13 mouse cellular contexts compared by ENCODE assay signal in genomic region chr5:137973738-137974137, GRCm38 (mm10). TPM values are rescaled to one million over a fixed set of nuclear protein-coding genes. Genes with fewer than 3 reads are reported as not detected.
A peak's percentile ranks its signal among the peaks of the same experiment; 100 is the strongest.
DNase-seq lines count a peak whose midpoint lies in the region; ATAC-seq and TF ChIP-seq lines count a peak whose summit lies in the region.
"Had no signal": no experiment of that assay in that cellular context is flagged by ENCODE, and none has a peak within 500 bp of the region (broad histone marks: within the 10 kb centered on the region; RNA-seq: fewer than 3 reads in every experiment).

No protein-coding gene starts in this region.

- no peaks in the 10 kb centered on the region for H3K36me3 ChIP-seq in hindbrain, postnatal 0 days (ENCODE audit: insufficient read depth, low read length)
- no peaks in the 10 kb centered on the region for H3K36me3 ChIP-seq in hindbrain, embryonic 16.5 days (ENCODE audit: control insufficient read depth, insufficient read depth, low read length)
- H3K36me3 ChIP-seq in lung, postnatal 0 days (ENCODE audit: insufficient read depth, low read length) = no peaks in the 10 kb centered on the region
- H3K36me3 ChIP-seq: forebrain, embryonic 12.5 days; limb, embryonic 13.5 days had no signal

- H3K27ac ChIP-seq in hindbrain, postnatal 0 days = no peak overlapping the region
- H3K27ac ChIP-seq in hindbrain, embryonic 16.5 days (ENCODE audit: low read depth, low read length) = no peak overlapping the region
- H3K27ac ChIP-seq in lung, postnatal 0 days (ENCODE audit: low read length) = no peak overlapping the region
- H3K27ac ChIP-seq: forebrain, embryonic 12.5 days; limb, embryonic 13.5 days had no signal

- no peak overlapping the region for H3K4me2 ChIP-seq in hindbrain, postnatal 0 days (ENCODE audit: low read depth, low read length)
- H3K4me2 ChIP-seq in hindbrain, embryonic 16.5 days (ENCODE audit: low read length) = no peak overlapping the region
- H3K4me2 ChIP-seq in lung, postnatal 0 days (replicated peaks; ENCODE audit: low read depth, low read length) = no peak overlapping the region
- H3K4me2 ChIP-seq: forebrain, embryonic 12.5 days; limb, embryonic 13.5 days had no signal

- no peak for ATAC-seq in hindbrain, postnatal 0 days
- no peak for ATAC-seq in hindbrain, embryonic 16.5 days
- no peak for ATAC-seq in lung, postnatal 0 days
- ATAC-seq in megakaryocyte progenitor cell, adult 5-6 weeks (replicated peaks; ENCODE audit: poor library complexity) = peak; percentile 44; the same call in 1 of the 2 replicates
- ATAC-seq: activated CD4-positive, CD25-positive, alpha-beta regulatory T cell, adult 4 months had no signal

- H3K4me3 ChIP-seq in hindbrain, postnatal 0 days (ENCODE audit: low read length) = no peak overlapping the region
- no peak overlapping the region for H3K4me3 ChIP-seq in hindbrain, embryonic 16.5 days (ENCODE audit: low read length)
- no peak overlapping the region for H3K4me3 ChIP-seq in lung, postnatal 0 days (ENCODE audit: low read depth, low read length)
- H3K4me3 ChIP-seq: forebrain, embryonic 12.5 days; limb, embryonic 13.5 days had no signal

- DNase-seq in hindbrain, postnatal 0 days (ENCODE audit: low spot score) = peak; percentile 63
- DNase-seq in lung, postnatal 0 days (ENCODE audit: low spot score) = peak; percentile 16
- no peak for DNase-seq in lung, postnatal 36 days
- peak; percentile 47 for DNase-seq in NIH3T3 (ENCODE audit: low read depth)
- DNase-seq in thymus, postnatal 36 days = no peak
- DNase-seq: cerebellum, adult 8-10 months had no signal

- peak; percentile 75 for TF ChIP-seq CTCF in hindbrain, postnatal 0 days (IDR thresholded peaks at IDR 0.05; ENCODE audit: low read depth)
- peak; percentile 62 for TF ChIP-seq CTCF in lung, postnatal 0 days (IDR thresholded peaks at IDR 0.05)

- H3K27me3 ChIP-seq in hindbrain, postnatal 0 days (ENCODE audit: insufficient read depth, low read length) = no peaks in the 10 kb centered on the region
- H3K27me3 ChIP-seq in hindbrain, embryonic 16.5 days (replicated peaks; ENCODE audit: control insufficient read depth, insufficient read depth, low read length) = no peaks in the 10 kb centered on the region
- no peaks in the 10 kb centered on the region for H3K27me3 ChIP-seq in lung, postnatal 0 days (replicated peaks; ENCODE audit: insufficient read depth, low read length)
- H3K27me3 ChIP-seq: forebrain, embryonic 12.5 days; limb, embryonic 13.5 days had no signal

- no peak overlapping the region for H3K9ac ChIP-seq in hindbrain, postnatal 0 days (replicated peaks; ENCODE audit: low read length)
- no peak overlapping the region for H3K9ac ChIP-seq in hindbrain, embryonic 16.5 days (ENCODE audit: low read depth, low read length)
- no peak overlapping the region for H3K9ac ChIP-seq in lung, postnatal 0 days (replicated peaks; ENCODE audit: low read depth)
- H3K9ac ChIP-seq: forebrain, embryonic 12.5 days; limb, embryonic 13.5 days had no signal

- 53% methylated on average over 3 of the region's 3 CpGs for WGBS in hindbrain, postnatal 0 days
- 49% methylated on average over 3 of the region's 3 CpGs for WGBS in hindbrain, embryonic 16.5 days
- WGBS in lung, postnatal 0 days = 35% methylated on average over 3 of the region's 3 CpGs

- H3K4me1 ChIP-seq in hindbrain, postnatal 0 days (ENCODE audit: insufficient read depth, low read length) = no peaks in the 10 kb centered on the region
- no peaks in the 10 kb centered on the region for H3K4me1 ChIP-seq in hindbrain, embryonic 16.5 days (ENCODE audit: control insufficient read depth, insufficient read depth, low read depth, low read length)
- H3K4me1 ChIP-seq in lung, postnatal 0 days (ENCODE audit: insufficient read depth, low read depth, low read length) = no peaks in the 10 kb centered on the region
- H3K4me1 ChIP-seq: forebrain, embryonic 12.5 days; limb, embryonic 13.5 days had no signal

- no peak for TF ChIP-seq EP300 in lung, postnatal 0 days (IDR thresholded peaks at IDR 0.05)

- no peaks in the 10 kb centered on the region for H3K9me3 ChIP-seq in hindbrain, postnatal 0 days (ENCODE audit: low read length)
- no peaks in the 10 kb centered on the region for H3K9me3 ChIP-seq in hindbrain, embryonic 16.5 days (ENCODE audit: control insufficient read depth, low read length)
- no peaks in the 10 kb centered on the region for H3K9me3 ChIP-seq in lung, postnatal 0 days (ENCODE audit: low read length)
- H3K9me3 ChIP-seq: forebrain, embryonic 12.5 days; limb, embryonic 13.5 days had no signal

RNA-seq across cellular contexts. Expression of gene Azgp1, which starts 7.6 kb away (rescaled TPM):
- total RNA-seq in hindbrain, postnatal 0 days (2014; rRNA removed) = not detected in 2 replicates
- polyA plus RNA-seq in hindbrain, postnatal 0 days (2015; fragmentation: Nextera tagmentation; extraction: Ambion mirVana) = not detected in 2 replicates
- not detected in 2 replicates for polyA plus RNA-seq in hindbrain, embryonic 16.5 days (2015; fragmentation: Nextera tagmentation; extraction: Ambion mirVana)
- polyA plus RNA-seq in lung, postnatal 0 days (2015; fragmentation: Nextera tagmentation; extraction: Ambion mirVana) = 0.20 and 0.82 TPM in 2 replicates
- not detected in 2 replicates for total RNA-seq in megakaryocyte progenitor cell, adult 5-6 weeks (2015)
- not detected in 2 replicates for total RNA-seq in megakaryocyte progenitor cell, adult 5-6 weeks (2017)
- polyA plus RNA-seq: forebrain, embryonic 12.5 days; heart, embryonic 14.5 days; kidney, embryonic 16.5 days; limb, embryonic 13.5 days had no signal

RNA-seq across cellular contexts. Expression of gene Gjc3, which starts 10.8 kb away (rescaled TPM):
- 6.0 and 8.4 TPM in 2 replicates for total RNA-seq in hindbrain, postnatal 0 days (2014; rRNA removed)
- 5.8 and 6.6 TPM in 2 replicates for polyA plus RNA-seq in hindbrain, postnatal 0 days (2015; fragmentation: Nextera tagmentation; extraction: Ambion mirVana)
- polyA plus RNA-seq in hindbrain, embryonic 16.5 days (2015; fragmentation: Nextera tagmentation; extraction: Ambion mirVana) = 1.9 and 2.0 TPM in 2 replicates
- not detected in 2 replicates for polyA plus RNA-seq in lung, postnatal 0 days (2015; fragmentation: Nextera tagmentation; extraction: Ambion mirVana)
- total RNA-seq in megakaryocyte progenitor cell, adult 5-6 weeks (2015) = not detected in 2 replicates
- total RNA-seq in megakaryocyte progenitor cell, adult 5-6 weeks (2017) = not detected in 2 replicates
- polyA plus RNA-seq: activated CD4-positive, CD25-positive, alpha-beta regulatory T cell, adult 4 months; forebrain, embryonic 12.5 days had no signal

RNA-seq across cellular contexts. Expression of gene Smok3a, which starts 47.3 kb away (rescaled TPM):
- not detected in 2 replicates for total RNA-seq in hindbrain, postnatal 0 days (2014; rRNA removed)
- polyA plus RNA-seq in hindbrain, postnatal 0 days (2015; fragmentation: Nextera tagmentation; extraction: Ambion mirVana) = not detected in 2 replicates
- polyA plus RNA-seq in hindbrain, embryonic 16.5 days (2015; fragmentation: Nextera tagmentation; extraction: Ambion mirVana) = not detected in 2 replicates
- polyA plus RNA-seq in lung, postnatal 0 days (2015; fragmentation: Nextera tagmentation; extraction: Ambion mirVana) = not detected in 2 replicates
- total RNA-seq in megakaryocyte progenitor cell, adult 5-6 weeks (2015) = not detected in 2 replicates
- total RNA-seq in megakaryocyte progenitor cell, adult 5-6 weeks (2017) = not detected in 2 replicates
- polyA plus RNA-seq: activated CD4-positive, CD25-positive, alpha-beta regulatory T cell, adult 4 months; forebrain, embryonic 12.5 days; heart, embryonic 14.5 days; kidney, embryonic 16.5 days; limb, embryonic 13.5 days had no signal

RNA-seq across cellular contexts. Expression of gene Smok3b, which starts 47.5 kb away (rescaled TPM):
- not detected in 2 replicates for total RNA-seq in hindbrain, postnatal 0 days (2014; rRNA removed)
- polyA plus RNA-seq in hindbrain, postnatal 0 days (2015; fragmentation: Nextera tagmentation; extraction: Ambion mirVana) = not detected in 2 replicates
- not detected in 2 replicates for polyA plus RNA-seq in hindbrain, embryonic 16.5 days (2015; fragmentation: Nextera tagmentation; extraction: Ambion mirVana)
- not detected in 2 replicates for polyA plus RNA-seq in lung, postnatal 0 days (2015; fragmentation: Nextera tagmentation; extraction: Ambion mirVana)
- total RNA-seq in megakaryocyte progenitor cell, adult 5-6 weeks (2015) = not detected in 2 replicates
- not detected in 2 replicates for total RNA-seq in megakaryocyte progenitor cell, adult 5-6 weeks (2017)
- polyA plus RNA-seq: activated CD4-positive, CD25-positive, alpha-beta regulatory T cell, adult 4 months; forebrain, embryonic 12.5 days; heart, embryonic 14.5 days; kidney, embryonic 16.5 days; limb, embryonic 13.5 days had no signal

RNA-seq across cellular contexts. Expression of gene Cyp3a13, which starts 52.3 kb away (rescaled TPM):
- total RNA-seq in hindbrain, postnatal 0 days (2014; rRNA removed) = 0.16 TPM in 1 of 2 replicates, not detected in the other
- 0.05 TPM in 1 of 2 replicates, not detected in the other for polyA plus RNA-seq in hindbrain, postnatal 0 days (2015; fragmentation: Nextera tagmentation; extraction: Ambion mirVana)
- polyA plus RNA-seq in hindbrain, embryonic 16.5 days (2015; fragmentation: Nextera tagmentation; extraction: Ambion mirVana) = not detected in 2 replicates
- polyA plus RNA-seq in lung, postnatal 0 days (2015; fragmentation: Nextera tagmentation; extraction: Ambion mirVana) = 2.1 and 2.6 TPM in 2 replicates
- total RNA-seq in megakaryocyte progenitor cell, adult 5-6 weeks (2015) = not detected in 2 replicates
- total RNA-seq in megakaryocyte progenitor cell, adult 5-6 weeks (2017) = not detected in 2 replicates
- polyA plus RNA-seq: activated CD4-positive, CD25-positive, alpha-beta regulatory T cell, adult 4 months; forebrain, embryonic 12.5 days; heart, embryonic 14.5 days; limb, embryonic 13.5 days had no signal

Comparison
In these comparisons a context has a peak if more than half of its experiments do, and no peak if none do; other contexts are left out.
1. DNase-seq: peak in hindbrain, postnatal 0 days (single experiment), lung, postnatal 0 days (single experiment) and NIH3T3 (single experiment); none in lung, postnatal 36 days (single experiment) and thymus, postnatal 36 days (0 of 2).